Mouse (Mus musculus) cerebellum, adult 11 months (tissue): ENCODE results near the gene Il20rb.

Experiments
- DNase-seq: peaks from one replicate; pipeline ENCODE4 v3.0.0; 2022

Gene Il20rb

DNA sequence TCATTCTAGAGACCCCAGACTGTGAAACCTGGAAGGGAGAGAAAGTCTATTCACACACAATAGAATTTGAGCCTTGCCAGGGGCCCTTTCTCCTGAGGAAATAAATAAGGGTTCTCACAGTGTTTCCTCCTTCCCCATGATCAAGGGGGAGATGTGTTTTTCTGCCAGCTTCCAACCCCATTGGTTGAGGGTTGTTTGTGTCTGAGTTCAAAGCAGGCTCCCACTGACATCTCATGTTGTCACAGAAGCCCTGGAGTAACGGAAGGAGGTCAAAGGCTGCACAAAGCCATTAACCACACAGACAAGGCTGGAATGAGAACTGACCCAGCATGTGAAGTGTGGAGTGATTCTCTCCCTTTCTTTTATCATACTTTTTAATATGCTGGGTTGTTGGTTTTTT lies 69.8 kb downstream of the Il20rb start:
- no peak for DNase-seq

- DNase-seq, result no peak
Measured at GRCm38 (mm10) chr9:100416299-100416698, 70.3 kb downstream of the Il20rb start.

GRCm38 (mm10) chr9:100415328-100415979 lies 71.1 kb downstream of the Il20rb start:
- no peak for DNase-seq
